Mouse (Mus musculus): ENCODE results near the gene Gna11.

DNA sequence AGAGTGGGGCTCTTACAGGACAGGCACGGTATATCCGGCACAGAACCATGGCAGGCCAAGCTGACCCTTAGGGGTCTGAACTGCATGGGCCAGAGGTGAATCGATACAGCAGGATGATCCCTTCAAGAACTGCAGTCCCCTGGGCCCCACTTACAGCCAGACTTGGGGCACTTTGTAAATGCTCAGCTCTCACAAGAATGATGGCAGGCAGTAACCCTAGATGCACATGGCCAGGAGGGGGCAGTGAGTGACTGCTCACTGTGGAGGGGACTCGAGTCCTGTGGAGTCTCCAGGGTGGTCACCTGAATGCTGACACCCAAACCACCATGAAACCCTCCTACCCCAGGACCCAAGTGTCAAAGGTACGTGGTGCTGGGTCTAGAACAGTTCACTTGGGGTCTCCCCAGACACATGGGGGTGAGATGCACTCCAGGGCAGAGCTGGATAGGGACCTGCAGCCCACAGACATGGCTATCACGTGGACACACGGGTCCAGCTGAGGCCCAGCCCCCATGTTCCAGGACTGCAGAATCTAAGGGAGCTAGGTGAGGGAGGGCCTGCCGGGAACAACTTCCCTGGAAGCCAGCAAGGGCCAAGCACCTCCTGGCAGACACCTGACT lies 51.3 kb downstream of the Gna11 start:
- TF ChIP-seq GATA1 (IDR thresholded peaks at IDR 0.05; ENCODE audit: borderline replicate concordance, low read length) = no peak
- TF ChIP-seq FLI1 (IDR thresholded peaks at IDR 0.05; ENCODE audit: low read length) = no peak

All from megakaryocyte, embryonic 14.5 days (primary cell).